Mouse (Mus musculus) colon, adult 2 months (tissue): ENCODE measurements around the gene Tnfrsf22. TPM values are rescaled to one million over a fixed set of nuclear protein-coding genes. Genes with fewer than 3 reads are reported as not detected.

Source experiments
- polyA plus RNA-seq: library from polyadenylated mRNA; depleted of rRNA; stranded (reverse); fragments of >200 nt; gene quantifications from 2 replicates; pipeline ENCODE4 v1.2.3, GENCODE M21; 2012; rRNA removed

The Tnfrsf22 gene
- 1.9 and 2.1 TPM in 2 replicates for polyA plus RNA-seq

DNA sequence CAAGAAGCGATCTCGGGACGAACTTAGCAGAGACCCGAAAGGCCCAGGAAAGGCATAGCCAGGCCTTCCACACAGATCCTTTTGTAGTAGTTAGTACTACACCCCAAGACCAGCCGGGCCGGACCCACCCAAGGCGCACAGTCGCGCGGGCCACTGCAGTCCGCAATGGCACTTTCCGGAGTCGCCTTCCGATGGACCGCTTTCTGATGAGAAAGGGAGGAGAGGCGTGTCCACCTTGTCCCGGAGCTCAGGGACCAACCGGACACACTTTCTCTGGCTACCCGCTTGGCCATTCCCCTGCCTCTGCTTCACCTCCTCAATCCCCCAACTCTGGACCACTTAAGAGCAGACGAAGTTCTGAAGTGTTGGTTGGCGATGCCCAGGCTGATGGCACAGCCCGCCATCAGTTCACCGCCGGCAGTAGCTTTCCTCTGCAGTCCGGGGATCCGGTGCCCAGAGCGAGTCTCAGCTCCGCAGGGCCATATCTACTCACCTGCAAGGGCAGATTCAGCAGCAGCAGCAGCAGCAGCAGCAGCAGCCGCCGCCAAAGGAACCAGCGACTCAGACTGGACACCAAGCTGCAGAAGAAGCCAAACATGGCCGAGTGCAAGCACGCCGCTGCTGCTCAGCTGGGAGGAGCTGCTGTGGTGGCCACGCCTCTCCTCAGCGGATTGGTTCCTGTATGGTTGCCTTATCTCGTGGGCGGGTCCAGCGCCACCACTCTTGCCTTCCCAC lies at the start of gene Tnfrsf22:
Tnfrsf22 (minus strand) TSS at position 628 of the 735 bp plus-strand sequence.

GRCm38 (mm10) chr7:143685359-143686067 lies 36.1 kb upstream of the Tnfrsf22 start, which contains the start of gene Tnfrsf23:
Gene Tnfrsf23 (minus strand): TSS chr7:143685872.

DNA sequence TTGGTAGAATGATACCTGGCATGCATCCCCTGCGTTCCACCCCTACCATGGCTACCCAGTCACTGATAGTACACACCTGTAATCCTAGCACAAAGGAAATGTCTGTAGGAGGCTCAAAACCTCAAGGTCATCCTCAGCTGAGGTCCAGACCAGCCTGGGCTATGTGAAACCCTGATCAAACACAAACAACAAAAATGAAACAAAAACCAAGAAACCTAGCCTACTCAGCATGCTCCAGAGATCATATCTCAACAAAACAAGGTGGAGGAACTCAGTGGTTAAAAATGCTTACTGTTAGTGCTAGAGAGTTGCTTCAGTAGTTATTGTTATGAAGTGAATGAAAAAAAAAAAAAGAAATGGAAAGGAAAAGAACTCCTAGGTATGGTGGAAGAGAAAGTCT lies 20.9 kb downstream of the Tnfrsf22 start, which contains the start of gene Tnfrsf26:
Tnfrsf26 (minus strand) TSS at position 183 of the 400 bp plus-strand sequence.

GRCm38 (mm10) chr7:143599428-143600230 lies 49.8 kb downstream of the Tnfrsf22 start, which contains the start of gene Cars:
Gene Cars (minus strand): TSS chr7:143600090.

Other genes with a start within 250 kb of the Tnfrsf22 start
- gene Cdkn1c, start 188.6 kb downstream of the Tnfrsf22 start, polyA plus RNA-seq = 13.2 and 18.0 TPM in 2 replicates
- gene Slc22a18, start 175.9 kb downstream of the Tnfrsf22 start, polyA plus RNA-seq = 239 and 336 TPM in 2 replicates
- gene Phlda2, start 146.5 kb downstream of the Tnfrsf22 start, polyA plus RNA-seq = 7.0 and 7.4 TPM in 2 replicates
- 36.4 and 41.5 TPM in 2 replicates for gene Nap1l4, start 100.6 kb downstream of the Tnfrsf22 start, polyA plus RNA-seq
- 13.5 and 14.9 TPM in 2 replicates for gene Cars, start 49.6 kb downstream of the Tnfrsf22 start, polyA plus RNA-seq
- 0.14 and 0.21 TPM in 2 replicates for gene Tnfrsf26, start 20.9 kb downstream of the Tnfrsf22 start, polyA plus RNA-seq
- gene Tnfrsf23, start 36.2 kb upstream of the Tnfrsf22 start, polyA plus RNA-seq = 3.5 and 3.7 TPM in 2 replicates
- 45.7 and 55.9 TPM in 2 replicates for gene Osbpl5, start 107.3 kb upstream of the Tnfrsf22 start, polyA plus RNA-seq
- gene Mrgprg, start 117.3 kb upstream of the Tnfrsf22 start, polyA plus RNA-seq = not detected in 2 replicates
- 3.1 and 4.2 TPM in 2 replicates for gene Mrgpre, start 134.8 kb upstream of the Tnfrsf22 start, polyA plus RNA-seq
- 46.3 and 48.2 TPM in 2 replicates for gene Nadsyn1, start 173.2 kb upstream of the Tnfrsf22 start, polyA plus RNA-seq
- 228 and 352 TPM in 2 replicates for gene Dhcr7, start 173.5 kb upstream of the Tnfrsf22 start, polyA plus RNA-seq
- not detected in 2 replicates for gene Gm498, start 217.2 kb upstream of the Tnfrsf22 start, polyA plus RNA-seq